Mouse (Mus musculus): Measurements from ENCODE around the gene Nemp1.
"Not testable (repeated sequence)": the region's sequence is repeated elsewhere in the genome, so short reads cannot be mapped to it uniquely, and the experiment has no call there.

Gene Nemp1

DNA sequence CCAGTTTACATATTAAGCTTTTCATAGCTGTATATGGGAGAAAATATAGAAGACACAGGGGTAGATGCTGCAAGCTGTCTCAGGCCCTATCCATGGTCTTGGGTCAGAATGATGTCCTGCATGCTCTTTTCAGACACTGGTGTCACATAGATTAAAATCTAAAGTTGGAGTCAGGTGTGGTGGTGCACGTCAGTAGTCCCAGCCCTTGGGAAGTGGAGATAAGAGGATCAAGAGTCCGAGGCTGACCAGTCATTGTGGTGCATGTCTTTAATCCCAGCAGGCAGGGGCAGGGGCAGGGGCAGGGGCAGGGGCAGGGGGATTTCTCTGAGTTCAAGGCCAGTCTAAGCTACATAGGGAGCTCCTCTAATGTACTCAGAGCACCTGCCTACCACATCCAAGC is 20.9 kb upstream of the Nemp1 start:
- DNase-seq (ENCODE audit: low spot score), result no peak

DNA sequence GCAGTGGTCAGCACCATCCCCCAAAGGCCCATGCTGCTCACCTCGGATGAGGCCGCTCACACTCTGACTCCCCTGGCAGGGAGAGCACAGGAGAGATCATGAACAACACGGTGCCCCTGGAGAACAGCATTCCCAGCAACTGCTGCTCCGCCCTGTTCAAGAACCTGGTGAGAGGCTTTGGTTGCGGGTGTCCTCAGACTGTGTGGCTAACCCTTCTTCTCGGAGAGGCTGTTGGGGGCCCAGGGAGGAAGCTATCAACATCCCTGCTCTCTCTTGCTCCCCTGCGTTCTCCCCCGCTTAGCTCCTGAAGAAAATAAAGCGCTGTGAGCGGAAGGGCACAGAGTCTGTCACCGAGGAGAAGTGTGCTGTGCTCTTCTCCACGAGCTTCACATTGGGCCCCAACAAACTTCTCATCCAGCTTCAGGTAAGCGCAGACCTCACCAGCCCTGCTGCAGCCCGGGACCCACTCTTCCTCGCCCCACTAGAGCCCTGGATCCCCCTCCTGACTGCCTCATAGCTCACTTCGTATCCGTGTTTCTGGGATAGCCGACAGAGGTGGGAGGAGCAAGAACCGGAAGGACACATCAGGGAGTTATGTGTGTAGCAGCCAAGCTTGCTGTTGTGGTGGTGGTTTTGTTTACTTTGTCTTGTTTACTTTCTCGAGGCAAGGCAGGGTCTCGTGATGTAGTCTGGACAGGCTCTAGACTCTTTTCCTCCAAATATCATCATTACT is 13.6 kb upstream of the Nemp1 start:
- DNase-seq (ENCODE audit: low spot score), result no peak

DNA sequence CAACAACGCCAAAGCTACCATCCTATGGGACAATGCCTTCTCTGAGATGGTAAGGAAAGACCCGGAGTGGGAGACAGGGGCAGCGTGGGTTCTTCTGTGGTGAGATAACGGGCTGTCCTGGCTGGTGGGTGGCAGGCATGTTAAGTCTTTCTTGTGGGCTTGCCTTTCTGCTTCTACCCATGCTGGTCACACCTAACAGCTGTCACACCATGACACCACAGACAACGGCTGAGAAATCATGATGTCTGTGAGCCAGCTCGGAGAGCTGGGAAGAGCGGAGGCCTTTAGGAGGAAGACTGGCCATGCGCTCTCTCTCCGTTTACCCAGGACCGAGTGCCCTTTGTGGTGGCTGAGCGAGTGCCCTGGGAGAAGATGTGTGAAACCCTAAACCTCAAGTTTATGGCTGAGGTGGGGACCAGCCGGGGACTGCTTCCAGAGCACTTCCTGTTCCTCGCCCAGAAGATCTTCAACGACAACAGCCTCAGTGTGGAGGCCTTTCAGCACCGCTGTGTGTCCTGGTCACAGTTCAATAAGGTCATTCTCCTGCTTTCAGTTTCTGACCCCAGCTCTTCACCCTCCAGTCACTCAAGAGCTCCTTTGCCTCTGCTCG is 11.6 kb upstream of the Nemp1 start:
- no peak for DNase-seq (ENCODE audit: low spot score)

DNA sequence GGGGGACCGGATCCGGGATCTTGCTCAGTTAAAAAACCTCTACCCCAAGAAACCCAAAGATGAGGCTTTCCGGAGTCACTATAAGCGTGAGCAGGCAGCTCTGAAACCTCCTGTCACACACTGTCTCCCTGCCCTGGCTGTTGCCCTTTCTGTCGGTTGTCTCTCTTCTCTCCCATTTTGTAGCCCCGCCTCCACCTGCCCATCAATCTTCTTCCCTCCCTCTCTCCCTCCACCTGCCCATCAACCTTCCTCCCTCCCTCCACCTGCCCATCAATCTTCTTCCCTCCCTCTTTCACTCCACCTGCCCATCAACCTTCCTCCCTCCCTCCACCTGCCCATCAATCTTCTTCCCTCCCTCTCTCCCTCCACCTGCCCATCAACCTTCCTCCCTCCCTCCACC is 9.1 kb upstream of the Nemp1 start:
- DNase-seq (ENCODE audit: low spot score), result not testable (repeated sequence)

DNA sequence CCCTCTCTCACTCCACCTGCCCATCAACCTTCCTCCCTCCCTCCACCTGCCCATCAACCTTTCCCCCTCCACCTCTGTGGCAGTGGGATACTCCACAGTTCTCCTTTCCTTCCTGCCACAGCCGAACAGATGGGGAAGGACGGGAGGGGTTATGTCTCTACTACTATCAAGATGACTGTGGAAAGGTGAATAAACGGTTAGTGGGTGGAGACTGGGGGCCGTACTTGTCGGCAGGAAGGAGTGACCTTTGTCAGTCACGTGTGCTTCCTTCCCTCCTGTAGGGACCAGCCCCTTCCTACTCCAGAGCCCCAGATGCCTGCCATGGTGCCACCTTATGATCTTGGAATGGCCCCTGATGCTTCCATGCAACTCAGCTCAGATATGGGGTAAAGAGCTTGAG is 8.6 kb upstream of the Nemp1 start:
- no peak for DNase-seq (ENCODE audit: low spot score)

DNA sequence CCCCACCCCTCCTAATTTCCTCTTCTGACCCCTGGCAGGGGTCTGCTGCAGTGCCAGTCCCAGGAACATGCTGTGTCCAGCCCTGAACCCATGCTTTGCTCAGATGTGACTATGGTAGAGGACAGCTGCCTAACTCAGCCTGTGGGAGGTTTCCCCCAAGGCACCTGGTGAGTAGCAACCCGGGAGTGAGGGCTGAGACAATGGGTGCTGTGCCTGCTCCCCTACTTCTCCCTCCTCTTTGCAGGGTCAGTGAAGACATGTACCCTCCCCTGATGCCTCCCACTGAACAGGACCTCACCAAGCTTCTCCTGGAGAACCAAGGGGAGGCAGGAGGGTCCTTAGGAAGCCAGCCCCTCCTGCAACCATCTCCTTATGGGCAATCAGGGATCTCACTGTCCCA is 7.2 kb upstream of the Nemp1 start:
- no peak for DNase-seq (ENCODE audit: low spot score)

DNA sequence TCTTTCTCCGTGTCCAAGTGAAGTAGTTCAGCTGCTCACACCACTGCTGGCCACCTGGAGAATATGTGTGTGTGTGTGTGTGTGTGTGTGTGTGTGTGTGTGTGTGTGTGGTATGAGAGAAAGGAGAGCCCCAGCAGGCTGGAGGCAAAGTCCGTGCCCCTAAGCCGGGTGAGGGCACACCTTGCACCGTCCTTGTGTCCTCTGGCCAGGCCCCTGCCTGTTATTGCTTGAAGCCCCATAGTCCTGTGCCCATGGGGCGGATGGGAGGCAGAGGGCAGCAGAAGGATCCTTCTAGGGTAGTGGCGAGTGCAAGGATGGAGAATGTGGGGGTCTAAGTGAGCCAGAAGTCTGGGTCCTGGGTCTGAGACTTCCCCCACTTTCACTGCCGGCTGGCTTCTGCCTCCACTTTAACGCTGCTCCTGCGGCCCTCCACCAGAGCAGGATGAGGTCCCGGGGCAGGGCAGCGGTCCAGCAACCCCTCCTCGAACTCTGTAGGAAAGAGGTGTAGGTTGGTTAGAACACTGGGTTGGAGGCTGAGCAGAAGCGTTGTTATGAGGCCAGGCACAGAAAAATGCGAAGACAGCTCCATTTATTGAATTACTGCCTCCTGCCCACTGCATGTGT is 5.3 kb upstream of the Nemp1 start:
- DNase-seq (ENCODE audit: low spot score), result no peak

DNA sequence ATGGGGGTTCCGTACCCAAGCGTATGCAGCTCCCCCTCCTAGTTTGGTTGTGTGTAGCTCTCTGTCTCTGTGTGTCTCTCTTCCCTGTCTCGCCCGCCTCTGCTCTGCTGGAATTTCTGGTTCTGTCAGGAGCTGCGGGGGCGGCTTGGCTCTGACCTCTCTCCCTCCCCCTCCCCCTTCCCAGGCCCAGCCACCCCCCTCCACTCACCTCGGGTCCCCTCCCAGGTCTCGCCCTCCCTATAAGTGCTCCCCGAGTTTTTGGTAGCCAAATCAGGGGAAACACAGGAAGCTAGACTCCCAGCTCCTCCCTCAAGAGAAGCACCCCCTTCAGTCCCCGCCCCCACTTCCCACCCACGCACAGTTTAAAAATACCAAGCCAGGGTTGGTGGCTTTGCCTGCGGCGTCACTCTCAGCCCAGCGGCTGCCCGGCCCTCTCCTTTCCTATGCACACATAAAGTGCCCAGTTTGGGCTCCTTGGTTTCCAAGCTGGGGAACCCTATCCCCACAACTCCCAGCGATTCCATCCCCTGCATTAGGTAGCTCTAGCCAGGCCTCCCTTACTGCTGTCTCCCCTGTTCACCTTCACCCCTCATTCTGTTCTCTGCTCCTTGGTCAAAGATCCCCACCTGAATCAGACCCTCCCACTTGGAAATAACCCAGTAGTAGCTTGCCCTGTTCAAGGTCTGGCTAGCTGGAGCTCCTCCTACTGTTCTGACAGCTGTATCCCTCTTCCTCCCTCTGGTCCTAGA is 4.6 kb upstream of the Nemp1 start:
- no peak for DNase-seq (ENCODE audit: low spot score)

DNA sequence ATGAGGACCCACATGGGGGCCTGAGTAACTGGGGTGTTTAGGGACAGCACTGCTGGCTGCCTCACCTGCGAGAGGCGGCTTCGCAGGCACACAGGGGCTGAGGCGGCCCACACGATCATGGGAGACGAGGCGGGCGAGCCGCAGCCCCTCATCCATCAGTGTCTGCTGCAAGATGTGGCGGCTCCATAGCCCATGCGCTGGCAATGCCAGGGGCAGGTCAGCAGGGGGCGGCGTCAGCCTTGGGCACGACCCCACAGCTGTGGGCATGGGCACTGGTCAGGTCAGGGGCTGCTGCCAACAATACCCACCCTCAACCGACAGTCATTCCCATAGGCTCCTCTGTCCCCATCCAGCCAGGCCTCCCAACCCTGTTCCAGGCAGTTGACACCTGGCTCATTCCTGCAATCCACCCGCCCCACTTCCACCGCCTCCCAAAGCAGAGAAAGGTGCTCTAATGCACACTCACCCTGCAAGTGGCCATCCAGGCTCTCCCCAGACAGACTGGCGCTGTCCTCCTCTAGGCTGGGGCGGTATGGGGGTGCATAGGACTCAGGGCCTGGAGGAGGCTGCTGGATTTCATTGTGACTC is 3.9 kb upstream of the Nemp1 start:
- DNase-seq (ENCODE audit: low spot score), result peak; percentile 56

DNA sequence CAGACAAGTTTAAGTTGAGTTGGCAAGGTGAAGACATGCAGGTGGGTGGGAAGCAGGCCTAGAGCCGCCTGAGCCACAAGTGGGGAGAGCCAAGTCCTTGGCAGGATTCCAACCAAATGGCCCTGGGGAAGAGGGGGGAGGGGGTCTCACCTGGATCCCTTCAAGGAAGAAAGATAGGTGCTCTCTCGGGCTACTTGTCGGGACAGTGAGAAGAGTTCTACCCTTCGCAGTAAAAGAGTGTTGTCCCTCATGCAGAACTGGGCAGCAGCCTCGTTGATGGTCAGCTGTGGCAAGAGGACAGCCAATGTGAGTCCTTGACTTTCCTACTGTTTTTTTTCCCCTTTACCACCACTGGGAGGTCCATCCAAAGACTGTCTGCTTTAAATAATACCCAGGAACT is 3.1 kb upstream of the Nemp1 start:
- DNase-seq (ENCODE audit: low spot score), result no peak

DNA sequence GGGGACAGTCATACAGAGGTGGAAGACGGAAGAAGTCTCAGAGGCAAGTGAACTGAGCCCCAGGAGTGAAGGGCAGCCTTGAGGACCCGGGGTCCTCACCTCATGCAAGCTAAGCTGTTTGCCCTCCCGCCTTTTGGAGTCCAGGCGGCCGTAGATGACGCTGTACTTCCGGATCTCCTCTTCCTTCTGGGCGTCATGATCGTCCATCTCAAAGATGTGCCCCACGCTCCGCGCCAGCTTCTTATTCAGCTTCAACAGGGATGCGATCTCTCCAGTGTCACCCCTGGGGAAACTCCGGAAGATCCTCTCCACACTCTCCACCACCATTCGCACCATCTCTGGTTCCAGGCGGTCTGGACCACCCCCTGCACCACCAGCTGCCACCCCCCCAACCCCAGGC is 2.5 kb upstream of the Nemp1 start:
- no peak for DNase-seq (ENCODE audit: low spot score)

DNA sequence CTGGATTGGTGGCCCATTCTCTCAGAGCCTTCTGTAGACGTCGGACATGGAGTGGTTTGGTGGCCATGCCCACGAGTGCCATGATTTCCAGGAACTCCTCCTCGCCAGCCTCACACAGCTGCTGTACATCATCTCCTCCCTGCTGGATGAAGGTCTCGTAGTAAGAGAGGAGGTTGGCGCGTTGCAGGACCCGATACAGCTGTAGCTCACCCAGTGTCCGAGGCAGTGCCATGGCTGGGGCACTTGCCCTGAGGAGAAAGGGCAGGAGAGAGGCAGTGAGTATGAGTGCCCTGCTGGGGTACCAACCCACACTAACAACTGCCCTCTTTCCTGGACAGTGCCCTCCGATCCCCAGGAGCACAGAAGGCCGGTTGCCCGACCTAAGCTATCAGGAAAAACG is 1.8 kb upstream of the Nemp1 start:
- DNase-seq (ENCODE audit: low spot score), result no peak

DNA sequence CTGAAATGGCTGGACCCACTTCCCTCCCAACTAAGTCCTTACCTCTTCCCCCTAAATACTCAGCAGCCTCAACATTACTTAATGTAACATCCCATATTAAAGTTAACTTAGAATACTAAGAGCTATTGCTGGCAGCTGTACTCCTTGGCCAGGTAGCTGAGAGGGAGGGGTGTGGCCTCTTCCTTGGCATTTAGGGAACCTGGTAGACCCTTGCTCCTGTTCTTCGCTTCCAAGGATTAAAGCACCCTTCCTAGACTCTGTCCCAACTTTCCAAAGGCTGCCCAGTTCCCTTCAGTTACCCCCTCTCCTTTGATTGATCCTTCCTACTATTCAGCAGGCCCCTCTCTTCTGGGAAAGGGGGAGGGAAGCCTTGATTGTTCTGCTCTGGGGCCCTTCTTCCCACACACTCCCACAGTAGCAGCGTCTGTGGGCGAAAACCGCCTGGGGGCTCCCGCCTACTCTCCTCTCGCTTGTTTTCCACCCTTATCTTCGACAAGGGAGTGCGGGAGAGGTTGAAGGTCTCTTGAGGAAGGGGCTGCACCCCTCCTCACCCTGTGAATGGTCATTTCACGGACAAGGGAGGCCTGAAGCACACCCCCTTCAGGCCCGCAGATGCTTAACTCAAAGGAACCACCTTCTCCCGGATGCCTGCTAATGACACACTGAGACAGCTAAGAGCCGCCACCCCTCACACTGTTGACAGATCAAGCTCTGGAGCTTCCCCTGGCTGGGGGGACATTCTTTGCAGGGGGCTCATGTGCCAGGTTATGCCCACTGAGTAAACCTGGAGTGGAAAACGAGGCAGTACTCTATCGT is 1.1 kb upstream of the Nemp1 start:
- DNase-seq (ENCODE audit: low spot score), result peak; percentile 58

DNA sequence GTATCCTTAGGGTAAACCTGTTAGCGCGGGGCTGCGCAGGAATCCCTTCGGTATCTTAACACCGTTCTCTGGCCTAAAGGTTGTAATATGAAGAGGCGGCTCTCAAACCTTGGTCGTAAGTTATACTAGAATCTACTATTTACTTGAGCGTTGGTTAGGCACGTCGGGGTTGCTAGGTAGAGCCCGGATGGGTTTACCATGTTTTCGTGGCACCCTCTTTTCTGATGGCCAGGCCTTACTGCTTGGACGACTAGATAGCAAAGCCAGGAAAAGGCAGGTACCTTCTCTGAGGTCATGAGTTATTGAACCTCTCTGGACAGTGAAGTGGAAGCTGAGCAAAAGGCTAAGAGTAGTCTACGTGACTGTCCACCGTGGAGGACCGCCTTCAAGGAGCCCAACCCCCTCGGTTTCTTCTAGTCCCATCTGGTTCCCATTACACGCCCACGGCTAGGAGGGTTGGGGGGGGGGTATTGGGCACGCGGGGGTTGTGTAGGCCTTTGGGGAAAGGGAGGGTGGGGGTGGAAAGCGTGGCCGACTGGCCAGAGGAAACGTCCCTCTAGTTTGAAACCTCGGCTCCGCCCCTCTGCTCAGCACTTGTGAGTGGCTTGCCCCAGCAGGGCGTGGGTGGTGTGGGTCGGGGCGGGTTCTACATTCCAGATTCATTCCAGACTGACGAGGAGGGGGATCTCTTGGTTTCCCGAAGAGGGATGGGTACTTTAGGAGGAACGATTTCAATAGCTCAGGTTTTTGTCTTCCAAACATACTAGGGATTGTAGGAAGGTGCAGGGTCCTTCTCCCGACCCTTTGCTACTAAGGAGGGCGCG is 780 bp downstream of the Nemp1 start:
- DNase-seq (ENCODE audit: low spot score), result peak; percentile 84

DNA sequence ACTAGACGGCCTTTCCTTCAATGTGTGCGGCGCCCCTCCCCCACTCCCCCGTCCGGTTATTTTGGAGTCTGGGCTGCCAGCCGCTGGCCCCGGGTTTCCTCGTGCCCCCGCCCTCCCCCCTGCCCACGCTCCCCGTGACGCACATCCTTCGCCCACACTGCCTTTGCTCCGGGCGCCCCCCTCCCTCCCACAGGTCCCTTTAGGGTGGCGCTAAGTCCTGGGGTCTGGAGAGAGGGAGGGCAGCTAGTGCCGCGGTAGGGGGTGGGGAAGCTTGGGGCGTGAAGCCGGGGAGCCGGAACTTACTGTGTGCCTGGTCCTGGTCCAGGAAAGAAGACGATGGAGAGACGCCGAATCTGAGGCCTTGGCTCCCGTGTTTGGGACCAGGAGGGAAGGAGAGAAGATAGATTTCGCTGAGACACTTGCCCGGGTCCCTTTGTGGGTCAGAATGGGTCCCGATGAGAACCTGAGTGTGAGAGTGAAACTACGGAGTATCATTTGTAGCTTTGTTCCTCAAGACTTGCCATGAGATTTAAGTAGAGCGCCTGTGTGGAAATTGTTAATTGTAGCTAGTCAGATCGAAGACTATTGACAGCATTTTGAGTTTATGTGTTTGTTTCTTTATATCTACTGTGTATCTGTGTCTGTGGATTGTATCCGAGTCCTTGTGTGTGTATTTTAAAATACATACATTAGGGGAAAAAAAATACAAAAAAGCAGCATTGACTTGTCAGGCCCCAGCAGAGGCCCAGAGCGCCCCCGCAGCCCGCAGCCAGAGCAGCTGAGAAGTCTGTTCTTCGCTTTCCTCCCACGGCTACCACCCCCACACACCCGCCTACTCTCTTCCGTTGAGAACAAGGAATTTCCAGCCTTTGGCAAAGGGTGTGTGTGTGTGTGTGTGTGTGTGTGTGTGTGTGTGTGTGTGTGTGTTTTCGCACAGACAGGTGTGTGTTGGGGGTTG is 1.7 kb downstream of the Nemp1 start, which contains the start of gene Nab2:
TSS of gene Nab2 (minus strand) at position 476 of the 958 bp plus-strand sequence.
- peak; percentile 60 for DNase-seq (ENCODE audit: low spot score)

DNA sequence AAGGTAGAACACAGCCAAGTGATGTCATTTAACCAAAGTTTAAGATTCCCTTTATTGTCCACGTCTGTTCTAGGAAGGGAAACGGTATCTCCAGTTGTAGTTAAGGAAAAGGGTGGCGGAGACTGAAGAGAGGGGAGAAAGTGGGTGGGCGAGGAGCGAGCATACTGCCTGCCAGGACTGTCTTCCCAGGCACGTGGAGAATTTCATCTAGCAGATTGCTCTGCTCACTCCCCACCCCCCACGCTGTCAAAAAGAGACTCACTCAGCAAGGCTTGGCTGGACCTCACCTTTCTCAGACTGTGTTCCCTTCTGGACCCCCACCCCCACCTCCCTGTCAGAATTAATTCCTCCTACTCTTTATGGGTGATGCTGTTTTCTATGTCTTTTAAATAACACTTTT is 2.5 kb downstream of the Nemp1 start:
- DNase-seq (ENCODE audit: low spot score), result peak; percentile 28

DNA sequence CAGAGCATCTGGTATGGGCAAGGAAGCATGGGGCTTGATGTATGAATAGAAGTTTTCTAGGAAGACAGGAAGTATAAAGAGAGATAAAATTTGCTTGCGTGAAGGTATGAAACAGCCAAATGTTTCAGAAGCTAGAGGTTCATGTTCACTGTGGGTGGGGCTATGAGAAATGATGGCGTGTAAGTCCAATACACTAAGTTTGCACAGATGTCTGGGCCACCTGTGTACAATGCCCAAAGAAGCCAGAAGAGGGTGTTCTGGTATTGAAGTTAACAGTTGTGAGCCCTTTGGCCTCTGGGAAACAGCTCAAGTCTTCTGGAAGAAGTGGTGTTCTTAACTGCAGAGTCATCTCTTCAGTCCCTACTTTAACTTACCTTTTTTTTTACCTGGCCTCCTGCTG is 3.5 kb downstream of the Nemp1 start:
- DNase-seq (ENCODE audit: low spot score), result no peak

DNA sequence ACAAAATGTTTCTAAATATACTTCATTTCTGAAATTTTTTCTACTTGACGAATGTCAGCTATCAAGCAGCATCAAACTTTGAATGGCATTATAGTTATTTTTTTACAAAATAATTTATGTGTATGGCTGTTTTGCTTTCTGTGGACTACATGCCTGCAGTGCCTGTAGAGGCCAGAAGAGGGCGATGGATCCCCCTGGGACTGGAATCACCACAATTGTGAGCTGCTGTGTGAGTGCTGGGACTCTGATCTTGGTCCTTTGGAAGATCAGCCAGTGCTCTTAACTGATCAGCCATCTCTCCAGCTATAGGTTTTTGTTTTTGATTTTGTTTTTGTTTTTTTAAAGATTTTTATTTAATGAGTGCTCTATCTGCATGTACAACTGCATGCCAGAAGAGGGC is 4.6 kb downstream of the Nemp1 start:
- DNase-seq (ENCODE audit: low spot score), result no peak

DNA sequence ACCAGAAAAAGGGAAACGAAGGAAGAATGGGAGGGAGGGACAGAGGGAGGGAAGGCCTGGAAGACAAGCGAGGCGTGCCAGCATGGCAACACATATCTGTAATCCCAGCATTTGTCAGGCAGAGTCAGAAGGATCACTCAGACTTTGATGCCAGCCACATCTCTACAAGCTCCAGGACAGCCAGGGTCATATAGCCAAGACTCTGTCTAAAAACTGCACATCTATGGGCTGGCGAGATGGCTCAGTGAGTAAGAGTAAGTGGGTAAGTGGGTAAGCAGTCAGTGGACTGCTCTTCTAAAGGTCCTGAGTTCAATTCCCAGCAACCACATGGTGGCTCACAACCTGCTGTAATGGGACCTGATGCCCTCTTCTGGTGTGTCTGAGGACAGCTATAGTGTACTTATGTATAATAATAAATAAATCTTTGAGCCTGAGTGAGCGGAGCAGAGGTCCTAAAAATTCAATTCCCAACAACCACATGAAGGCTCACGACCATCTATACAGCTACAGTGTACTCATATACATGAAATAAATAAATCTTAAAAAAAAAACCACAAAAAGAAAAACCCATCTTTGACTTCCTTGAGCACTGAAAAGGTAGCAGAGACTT is 7.5 kb downstream of the Nemp1 start:
- DNase-seq (ENCODE audit: low spot score), result no peak
